Mouse (Mus musculus): ENCODE measurements at regions not wholly inside any gene's neighbourhood (a gene's known extent, or its start where the extent isn't known, plus 50 kb on each side); places are given as distances from the start of the nearest gene placed in this dataset.
"Not testable (repeated sequence)": the region's sequence is repeated elsewhere in the genome, so short reads cannot be mapped to it uniquely, and the experiment has no call there.

DNA sequence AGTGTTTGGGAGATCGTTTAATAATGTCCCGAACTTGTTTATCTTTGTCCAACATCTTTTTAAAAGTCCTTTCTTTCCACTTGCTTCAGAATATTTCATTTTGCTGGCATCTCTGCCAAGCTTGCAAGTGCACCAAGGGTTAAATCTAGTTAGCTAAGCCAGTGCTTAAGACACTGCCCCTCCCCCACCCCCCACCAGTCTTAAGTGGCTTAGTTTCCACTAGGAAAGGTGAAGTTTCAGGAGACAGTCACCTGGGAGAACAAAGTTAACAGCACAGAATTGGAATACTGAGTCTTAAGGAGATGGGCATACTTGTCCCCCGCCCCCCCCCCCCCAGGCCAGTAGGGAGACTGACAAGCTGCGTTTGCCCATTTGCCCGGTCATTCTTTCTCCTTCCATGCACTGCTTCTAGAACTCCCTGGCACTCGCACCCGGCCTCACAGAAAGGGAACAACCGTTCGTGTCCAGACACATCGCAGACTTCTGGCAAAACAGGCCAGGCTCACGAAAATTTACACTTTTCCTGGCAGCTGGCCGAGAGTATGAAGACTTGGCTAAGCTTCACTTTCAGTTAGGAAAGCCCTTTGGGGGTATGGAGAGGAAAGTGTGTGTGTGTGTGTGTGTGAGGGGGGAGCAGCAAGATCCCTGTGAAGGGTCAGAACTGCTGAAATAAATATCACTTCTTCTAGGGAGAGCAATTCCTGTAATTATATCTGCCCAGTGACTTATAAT lies 219.2 kb downstream of the Bcl11a start:
- no peak for DNase-seq

DNA sequence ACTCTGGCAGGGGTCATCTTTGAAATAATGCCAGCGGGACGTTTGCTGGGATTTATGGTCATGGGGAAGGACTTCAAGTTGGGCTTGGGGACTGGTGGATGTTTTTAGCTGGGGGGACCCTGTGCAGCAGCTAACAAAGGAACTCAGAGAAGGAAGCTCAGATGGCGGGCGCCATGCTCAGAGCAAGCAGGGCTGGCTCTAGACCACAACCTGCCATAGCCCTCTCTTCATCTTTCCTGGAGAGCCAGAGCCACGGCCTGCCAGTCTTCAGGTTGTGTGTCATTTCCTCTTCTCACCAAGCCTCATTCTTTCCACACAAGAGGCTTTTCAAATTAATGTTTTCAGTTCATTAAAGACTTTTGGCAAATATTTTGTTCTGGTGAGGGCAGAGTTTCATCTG lies 219.9 kb downstream of the Bcl11a start:
- no peak for DNase-seq

DNA sequence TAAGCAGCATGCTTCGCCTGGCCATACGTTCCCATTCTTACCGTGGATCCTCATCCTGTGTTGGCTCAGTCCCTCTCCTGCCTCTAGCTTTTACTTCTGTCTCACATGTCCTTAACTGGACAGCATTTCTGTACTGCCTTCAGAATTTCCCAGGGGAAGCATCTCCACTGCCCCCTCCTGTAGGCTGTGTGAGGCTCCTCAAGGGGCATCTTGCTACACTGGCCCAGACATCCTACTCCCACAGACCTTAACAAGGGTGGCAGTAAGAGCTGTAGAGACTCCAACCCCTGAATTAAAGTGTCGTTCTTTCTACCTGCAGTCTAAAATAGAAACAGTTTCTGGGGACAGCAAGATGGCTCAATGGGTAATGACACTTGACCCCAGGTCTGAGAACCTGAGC lies 222.5 kb downstream of the Bcl11a start:
- DNase-seq = no peak

DNA sequence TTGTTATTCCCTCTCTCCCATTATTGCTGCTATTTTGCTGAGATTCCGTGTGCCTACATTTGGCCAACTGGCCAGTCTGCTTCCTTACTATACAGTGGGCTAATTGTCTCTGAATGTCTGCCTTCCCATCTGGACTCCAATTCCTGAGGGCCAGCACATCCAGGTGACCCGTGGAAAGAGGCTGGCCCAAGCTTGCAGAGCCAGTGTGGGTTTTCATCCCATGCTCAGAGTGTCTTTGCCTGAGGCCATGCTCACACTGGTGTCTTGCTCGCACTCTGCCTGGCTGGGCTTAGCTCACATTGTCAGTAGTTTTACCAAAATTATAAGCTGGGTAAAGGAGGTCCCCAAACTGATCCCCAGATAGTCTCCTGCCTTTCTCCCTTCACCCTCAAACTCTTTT lies 223.3 kb downstream of the Bcl11a start:
- DNase-seq = no peak

DNA sequence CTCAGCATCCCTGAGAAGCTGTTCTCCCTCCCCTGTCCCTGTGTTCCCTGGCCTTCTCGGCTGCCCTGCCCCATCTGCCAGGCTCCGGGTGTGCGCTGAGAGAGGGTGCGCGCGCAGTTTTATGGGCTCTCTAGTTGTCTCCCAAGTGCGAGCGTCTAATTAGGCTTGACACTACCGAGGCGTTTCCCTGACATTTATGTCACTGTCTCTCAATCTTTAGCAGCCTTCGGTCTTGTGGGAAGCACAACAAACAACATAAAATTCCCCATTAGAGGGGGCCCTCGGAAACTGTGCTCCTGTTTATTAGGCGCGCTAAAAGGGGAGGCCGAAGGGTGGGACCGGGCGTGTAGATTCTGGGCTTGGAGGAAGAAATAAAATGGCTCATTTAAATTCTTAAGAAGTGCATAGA lies 227.3 kb downstream of the Bcl11a start:
- no peak for DNase-seq

DNA sequence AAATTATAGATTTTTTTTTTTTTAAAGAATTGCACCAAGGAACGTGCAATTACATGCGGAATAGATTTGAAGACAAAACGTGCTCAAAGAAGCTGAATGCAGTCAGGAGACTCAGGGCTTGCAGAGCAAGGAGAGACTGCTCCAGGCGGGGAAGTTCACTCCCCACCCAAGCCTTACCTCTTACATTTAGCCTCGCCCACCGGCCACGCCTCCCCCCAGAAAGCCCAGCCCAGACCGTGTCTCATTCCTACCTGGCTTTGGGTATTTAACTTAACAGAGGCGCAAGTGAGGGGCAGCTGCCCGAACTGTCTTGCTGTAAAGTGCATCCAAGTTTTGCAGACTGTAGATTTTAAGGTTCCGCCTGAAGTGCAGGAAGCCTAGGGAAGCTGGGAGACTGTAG lies 227.8 kb downstream of the Bcl11a start:
- DNase-seq = no peak

DNA sequence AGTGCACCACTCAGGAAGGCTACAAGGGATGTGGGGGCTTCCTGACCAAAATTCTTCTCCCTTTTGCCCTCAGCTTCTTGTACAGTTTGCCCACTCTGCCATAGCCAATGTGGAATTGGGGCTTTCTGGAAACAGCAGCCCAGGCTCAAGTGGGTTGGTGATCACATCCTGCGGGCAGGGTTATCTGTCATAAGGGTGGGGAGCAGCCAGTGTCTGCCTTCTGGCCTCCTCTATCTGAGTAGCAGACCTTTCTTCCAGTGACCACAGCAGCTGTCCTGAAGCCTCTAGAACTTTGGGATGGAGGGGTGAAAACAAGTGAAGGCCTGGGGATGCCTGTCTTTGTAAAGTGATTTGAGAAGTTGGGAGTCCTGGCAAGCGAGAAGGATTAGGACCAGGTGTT lies 228.2 kb downstream of the Bcl11a start:
- DNase-seq = no peak

DNA sequence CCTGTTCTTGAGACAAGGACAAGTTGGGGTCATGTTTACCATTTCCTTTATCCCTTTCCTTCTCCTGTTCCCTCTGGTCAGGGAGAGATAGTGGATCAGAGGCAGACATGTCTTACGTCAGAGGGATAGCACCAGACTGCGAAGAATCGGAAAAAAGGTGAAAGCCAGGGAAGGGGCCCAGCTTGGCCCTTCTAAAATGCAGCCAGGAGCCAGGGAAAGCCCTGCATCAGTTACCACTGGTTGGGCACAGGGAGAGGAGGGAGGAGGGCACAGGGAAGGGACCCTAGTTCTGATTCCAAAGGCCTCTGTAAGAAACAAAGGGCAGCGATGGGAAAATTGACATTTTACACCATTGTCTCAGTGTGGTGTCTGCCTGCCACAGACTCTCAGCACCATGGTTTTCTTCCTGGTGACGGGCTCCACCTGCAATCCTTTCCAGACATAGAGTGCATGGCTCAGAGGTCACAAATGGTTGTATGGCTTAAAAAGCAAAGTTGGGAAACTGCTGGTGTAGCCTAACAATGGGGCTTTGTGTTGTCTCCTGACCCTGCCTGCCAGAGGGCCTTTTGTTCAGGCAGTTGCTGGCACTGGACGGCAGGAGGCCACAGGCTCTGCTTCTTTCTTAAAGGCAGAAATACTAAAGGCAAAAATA lies 229.9 kb downstream of the Bcl11a start:
- no peak for DNase-seq

DNA sequence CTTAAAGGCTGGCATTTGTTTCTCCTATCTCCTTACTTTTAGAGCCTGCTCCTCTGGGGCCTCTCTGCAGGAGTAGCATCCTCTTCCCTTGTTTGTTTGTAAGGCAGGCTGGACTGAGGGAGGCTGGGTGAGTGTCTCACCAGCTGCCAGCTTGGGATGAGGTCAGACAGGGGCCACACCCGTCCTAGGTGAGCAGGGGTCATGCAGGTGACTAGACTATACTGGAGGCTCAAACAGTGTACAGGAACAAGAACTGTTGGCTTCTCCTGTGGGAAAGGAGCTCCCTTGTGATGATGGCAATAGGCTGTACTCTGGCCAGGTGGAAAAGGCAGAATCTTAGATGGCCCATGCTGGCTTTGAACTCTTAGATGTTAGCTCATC lies 230.4 kb downstream of the Bcl11a start:
- DNase-seq = no peak

DNA sequence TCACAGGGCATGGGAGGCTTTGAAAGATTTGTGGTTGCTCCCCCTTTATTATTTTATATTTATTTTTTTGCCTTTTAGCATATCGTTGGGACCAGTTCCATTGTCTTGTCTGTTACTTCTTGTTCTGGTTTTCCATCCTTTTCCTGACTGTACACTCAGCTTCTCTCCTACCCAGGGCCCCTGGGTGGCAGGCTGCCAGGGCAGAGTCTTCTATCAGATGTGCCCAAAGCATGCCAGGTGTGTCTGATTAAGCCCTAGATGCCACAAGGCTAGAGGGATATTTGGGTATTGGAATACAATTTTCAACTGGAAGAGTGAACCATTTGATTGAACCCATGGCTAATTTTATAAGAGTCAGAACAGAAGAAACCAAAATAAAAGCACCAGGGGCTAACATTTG lies 236.2 kb downstream of the Bcl11a start:
- no peak for DNase-seq

DNA sequence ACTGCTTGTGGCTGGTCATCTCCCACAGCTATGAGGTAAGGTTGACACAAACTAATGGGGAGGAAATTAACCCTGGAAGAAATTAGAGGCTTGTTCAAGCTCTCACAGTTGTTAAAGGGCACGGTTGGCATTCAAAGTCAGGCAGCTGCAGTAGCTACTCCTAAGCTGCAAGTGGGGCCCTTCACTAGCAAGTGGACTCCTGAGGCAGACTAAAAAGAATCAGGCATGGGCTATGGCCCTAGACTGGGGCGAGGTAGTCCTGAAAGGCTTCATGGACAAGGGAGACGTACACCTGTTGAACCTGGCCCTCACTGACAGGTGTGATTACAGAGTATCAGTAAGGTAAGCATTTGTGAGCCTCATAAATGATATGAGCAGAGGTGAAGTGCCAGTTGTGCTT lies 237.7 kb downstream of the Bcl11a start:
- DNase-seq = no peak

DNA sequence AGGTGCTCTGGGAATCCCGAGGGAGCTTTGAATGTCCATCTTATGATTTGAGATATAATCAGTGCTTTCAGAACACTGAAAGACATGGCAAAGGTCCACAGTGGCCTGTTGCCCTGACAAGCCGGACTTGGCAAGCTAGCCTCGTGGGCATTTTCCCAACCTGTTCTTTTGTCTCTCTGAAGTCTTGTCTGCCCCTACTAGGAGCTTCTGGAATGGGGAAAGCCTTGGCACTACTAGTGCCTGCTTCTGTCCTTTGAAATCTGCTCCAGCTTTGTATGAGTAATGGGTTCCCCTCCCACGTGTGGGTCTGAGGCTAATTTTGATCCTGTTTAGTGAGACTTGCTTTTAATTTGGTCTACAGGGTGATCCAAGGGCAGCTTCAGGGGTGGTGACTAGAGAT lies 238.3 kb downstream of the Bcl11a start:
- no peak for DNase-seq

DNA sequence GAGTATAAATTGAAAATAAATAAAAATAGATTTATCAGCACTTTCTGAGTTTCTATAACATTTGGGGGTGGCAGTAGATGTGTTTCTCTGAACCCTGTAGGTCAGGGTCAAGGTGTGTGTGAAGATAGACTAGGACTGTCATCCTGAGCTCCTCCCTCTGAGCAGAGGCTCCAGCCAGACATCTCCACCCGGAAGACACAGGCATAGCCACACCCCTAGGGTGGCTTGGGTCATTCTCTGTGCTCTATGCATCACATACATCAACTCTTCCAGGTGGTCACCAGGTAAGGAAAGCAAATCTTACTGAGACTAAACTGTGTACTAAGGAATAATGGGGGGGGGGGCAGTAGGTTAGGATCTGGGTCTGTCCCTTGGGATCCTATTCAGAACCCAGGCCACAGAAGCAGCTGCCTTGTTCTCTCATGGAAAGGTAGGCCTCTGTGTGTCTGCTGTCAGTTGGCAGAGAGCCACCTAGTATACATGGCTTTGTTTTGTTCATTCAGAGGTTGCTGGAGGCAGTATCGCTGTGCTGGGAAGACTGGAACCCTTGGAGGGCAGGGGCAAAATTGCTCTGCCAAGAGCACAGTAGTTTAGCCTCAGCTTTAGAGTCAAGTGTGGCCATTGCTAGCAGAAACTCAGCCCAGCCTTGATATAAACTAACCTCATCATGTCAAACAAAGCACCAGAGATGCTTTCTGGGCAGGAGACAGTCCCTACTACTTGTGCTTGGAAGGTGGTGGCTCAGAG lies 240.3 kb downstream of the Bcl11a start:
- no peak for DNase-seq

DNA sequence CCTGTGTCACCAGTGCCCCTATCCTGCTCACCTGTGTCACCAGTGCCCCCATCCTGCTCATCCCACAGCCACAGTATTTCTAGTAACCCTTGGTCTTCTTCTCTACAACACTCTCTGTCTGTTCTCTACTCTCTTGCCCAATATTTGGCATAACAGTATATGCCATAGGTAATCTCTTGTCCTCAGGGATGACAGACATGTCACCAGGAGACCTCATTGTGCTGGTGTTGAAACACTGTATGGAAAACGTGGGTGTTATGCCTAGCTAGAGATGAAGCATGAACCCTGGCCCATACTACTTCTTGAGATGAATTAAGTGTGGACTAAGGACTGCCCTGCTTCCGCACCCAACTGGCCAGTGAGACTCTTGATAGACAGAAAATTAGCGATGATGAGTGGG lies 241.4 kb downstream of the Bcl11a start:
- no peak for DNase-seq

DNA sequence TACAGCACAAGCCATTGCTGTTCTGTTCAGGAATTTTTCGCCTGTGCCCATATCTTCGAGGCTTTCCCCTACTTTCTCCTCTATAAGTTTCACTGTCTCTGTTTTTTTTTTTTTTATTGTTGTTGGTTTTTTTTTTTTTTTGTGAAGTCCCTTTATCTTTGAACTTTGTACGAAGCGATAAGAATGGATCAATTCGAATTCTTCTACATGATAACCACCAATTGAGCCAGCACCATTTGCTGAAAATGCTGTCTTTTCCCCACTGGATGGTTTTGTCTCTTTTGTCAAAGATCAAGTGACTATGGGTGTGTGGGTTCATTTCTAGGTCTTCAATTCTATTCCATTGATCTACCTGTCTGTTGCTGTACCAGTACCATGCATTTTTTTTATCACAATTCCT lies 244.6 kb downstream of the Bcl11a start:
- DNase-seq = not testable (repeated sequence)

DNA sequence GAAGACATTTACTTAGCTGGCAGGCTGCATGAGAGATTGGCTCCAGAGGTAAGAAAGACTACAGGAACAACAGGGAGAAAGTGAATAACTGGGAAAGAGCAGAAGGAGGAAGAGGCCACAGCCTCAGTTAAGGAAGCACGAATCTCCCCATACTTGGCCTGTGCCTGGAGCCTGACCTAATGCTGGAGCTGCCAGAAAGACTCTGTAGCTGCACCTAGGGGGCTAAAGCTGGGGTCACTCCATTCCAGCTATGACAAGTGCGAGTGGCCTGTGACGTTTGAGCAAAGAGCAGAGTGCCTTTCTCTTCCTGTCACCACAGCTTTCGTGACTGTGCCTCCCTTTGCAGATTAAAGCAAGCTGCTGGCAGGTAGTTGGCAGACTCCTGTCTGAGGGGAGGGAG lies 250.6 kb downstream of the Bcl11a start:
- DNase-seq = no peak

DNA sequence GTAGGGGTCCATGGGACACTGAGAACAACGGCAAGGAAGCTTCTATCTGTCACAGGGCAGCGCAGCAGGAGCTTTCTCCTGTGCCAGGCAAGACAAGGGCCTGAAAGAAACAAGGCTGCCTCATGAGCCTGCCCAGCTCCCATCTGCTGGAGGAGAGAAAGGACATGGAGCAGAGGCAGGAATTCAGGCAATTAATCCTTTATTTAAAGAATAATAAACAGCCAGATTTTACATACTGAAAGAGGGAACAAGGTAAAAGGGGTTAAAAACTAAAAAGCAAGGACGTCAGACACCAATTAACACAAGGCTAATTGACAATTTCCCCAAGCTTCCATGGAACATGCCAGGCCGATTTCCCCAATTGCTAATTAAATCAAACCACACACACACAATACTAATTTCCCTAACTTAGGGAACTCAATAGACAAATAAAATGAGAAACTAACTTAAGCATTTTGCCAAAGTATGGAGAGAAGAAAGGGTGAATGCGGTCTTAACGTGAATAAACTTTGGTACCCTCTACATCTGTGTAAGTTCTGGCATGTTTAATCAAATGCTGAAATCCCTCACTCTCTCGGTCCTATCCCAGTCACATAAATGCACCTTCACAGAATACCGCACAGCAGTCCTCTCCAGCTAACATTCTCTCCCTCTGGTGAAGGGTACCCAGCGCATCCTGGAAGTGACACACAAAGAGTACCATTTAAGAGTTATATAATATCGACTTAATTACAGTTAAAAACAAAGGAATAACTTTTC lies 252.7 kb downstream of the Bcl11a start:
- DNase-seq = no peak

DNA sequence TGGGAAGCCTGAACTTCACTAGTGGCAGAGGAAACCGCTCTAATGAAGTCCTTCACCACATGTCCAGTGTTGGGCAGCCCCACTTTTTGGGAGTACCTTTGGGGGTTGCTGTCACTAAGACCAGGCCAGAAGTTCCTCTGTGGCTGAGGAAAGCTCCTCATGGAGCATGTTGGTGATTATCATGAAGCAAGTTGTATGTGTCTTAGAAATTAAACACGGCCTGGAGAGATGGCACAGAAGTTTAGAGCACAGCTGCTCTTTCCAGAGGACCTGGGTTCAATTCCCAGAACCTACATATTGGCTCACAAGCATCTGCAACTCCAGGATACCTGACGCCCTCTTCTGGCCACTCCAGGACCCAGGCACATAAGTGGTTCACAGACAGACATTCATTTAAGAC lies 254.4 kb downstream of the Bcl11a start:
- no peak for DNase-seq

DNA sequence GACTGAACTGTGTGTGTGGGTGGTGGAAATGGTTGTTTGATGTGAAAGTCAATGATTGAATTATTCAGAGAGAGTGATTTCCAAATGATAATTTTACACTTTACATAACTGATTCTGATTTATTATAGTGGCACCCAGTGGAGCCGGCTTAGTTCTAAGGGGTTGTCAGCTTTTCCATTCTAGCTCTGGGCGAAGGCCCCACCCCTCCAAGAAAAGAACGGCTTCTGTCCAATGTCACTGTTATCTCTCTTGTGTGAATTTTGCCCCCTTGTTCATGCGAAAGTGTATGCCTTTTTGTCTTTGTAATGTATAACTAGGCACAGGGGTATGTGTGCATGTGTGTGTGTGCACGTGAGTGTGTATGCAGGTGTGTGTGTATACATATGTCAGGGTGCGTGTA lies 255.3 kb downstream of the Bcl11a start:
- no peak for DNase-seq

DNA sequence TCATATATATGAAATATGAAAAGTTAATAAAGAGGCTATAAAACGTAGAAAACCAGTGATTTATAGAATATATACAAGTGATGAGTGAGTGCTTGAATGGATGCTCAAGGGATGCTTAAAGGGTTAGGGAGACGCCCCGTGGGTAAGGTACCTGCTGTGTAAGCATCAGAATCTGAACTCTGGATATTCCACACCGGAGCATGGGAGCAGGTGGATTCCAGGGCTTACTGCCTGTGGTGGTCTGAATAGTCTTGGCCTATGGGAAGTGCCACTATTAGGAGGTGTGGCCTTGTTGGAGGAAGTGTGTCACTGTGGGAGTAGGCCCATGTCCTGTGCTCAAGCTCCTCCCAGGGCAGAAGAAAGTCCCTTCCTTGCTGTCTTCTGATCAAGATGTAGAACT lies 257.4 kb downstream of the Bcl11a start:
- no peak for DNase-seq

DNA sequence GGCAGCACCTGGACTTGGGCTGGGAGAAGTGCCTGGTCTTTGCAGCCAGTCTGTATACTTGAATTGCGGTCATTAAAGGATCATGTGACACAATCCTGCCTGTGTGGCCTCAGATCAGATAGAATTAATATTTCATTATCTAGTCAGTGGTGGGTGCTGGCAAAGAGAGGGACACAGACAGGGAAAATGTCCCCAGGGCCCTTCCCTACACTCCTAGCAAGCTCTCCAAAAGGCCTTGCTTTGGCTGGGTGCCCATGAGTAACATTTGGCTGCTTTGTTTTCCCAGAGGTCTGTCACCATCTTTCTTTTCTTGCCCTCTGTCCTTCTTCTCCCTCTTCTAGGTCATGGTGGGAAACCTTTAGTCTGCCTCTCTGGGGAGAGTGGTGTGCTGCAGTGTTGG lies 260.3 kb downstream of the Bcl11a start:
- no peak for DNase-seq

DNA sequence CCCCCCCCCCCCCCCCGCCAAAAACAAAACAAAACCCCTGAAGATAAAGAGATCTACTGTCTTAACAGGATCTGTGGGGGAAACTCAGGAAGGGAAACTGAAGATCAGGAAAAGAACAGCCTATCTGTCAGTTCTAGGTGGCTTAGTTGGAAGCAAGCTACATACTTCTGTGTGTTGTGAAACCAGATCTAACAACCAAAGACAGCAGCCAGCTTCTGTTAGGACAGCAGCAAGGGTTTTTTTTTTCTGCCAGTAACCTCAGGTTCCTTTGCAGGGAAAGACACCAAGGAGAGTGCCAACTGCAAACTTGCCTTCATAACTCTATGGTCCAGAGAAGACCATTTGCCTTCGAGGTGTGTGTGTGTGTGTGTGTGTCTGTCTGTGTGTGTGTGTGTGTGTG lies 261.2 kb downstream of the Bcl11a start:
- no peak for DNase-seq

DNA sequence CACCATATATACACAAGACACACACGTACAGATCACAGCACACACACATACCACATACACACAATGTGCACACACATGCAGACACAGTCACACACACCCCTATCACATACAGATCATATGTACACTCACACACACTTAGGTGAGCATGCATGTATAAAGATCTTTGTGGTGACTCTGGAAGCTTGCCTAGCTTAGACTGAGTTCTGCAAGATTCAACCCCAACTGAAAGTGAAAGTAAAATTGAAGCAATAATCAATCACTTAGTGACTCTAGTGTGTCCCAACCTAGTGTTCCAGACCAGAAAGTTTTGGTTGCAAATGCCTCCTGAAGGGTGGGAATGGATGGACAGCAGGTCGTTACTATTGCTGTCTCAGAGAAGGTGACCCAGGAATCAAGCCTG lies 262.8 kb downstream of the Bcl11a start:
- DNase-seq = no peak
